ENCODE assay signal across 17 mouse cellular contexts in the genomic region with DNA sequence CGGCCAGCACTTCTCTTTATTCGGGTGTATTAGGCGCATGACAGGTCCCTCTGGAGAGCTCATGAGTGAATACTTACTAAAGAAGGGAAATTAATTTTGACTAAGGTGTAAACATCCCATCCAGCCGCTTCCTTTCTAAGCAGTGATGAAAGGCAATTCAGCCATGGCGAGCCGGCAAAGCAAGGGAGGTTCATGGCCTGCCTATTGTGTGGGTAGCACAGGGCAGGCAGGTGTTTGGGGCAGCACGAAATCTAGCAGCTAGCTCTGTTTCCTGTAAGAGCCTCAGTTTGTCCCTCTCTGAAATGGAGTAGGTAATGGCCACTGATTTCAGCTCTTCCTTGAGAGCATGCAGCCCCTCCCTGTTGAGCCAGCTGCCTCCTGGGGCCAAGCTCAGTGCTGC. TPM values are rescaled to one million over a fixed set of nuclear protein-coding genes. Genes with fewer than 3 reads are reported as not detected.
A peak's percentile ranks its signal among the peaks of the same experiment; 100 is the strongest.
DNase-seq lines count a peak whose midpoint lies in the region; ATAC-seq and TF ChIP-seq lines count a peak whose summit lies in the region.
"Had no signal": no experiment of that assay in that cellular context is flagged by ENCODE, and none has a peak within 500 bp of the region (broad histone marks: within the 10 kb centered on the region; RNA-seq: fewer than 3 reads in every experiment).

No protein-coding gene starts in this region.

- no peak for ATAC-seq in hindbrain, embryonic 13.5 days (ENCODE audit: low FRiP score)
- no peak for ATAC-seq in hindbrain, embryonic 16.5 days
- ATAC-seq in lung, embryonic 16.5 days (ENCODE audit: low read depth) = no peak
- no peak for ATAC-seq in embryonic facial prominence, embryonic 12.5 days (ENCODE audit: insufficient number of reproducible peaks, insufficient read depth, low FRiP score, low TSS enrichment)
- ATAC-seq: forebrain, embryonic 16.5 days; hindbrain, postnatal 0 days had no signal

- no peaks in the 10 kb centered on the region for H3K27me3 ChIP-seq in heart, adult 2 months (ENCODE audit: control insufficient read depth, insufficient read depth, low read length)
- no peaks in the 10 kb centered on the region for H3K27me3 ChIP-seq in hindbrain, embryonic 13.5 days
- 0 out of 2 replicates have a peak, but pooled peaks cover 2% of the 10 kb centered on the region for H3K27me3 ChIP-seq in hindbrain, embryonic 16.5 days (replicated peaks; ENCODE audit: control insufficient read depth, insufficient read depth, low read length)
- no peaks in the 10 kb centered on the region for H3K27me3 ChIP-seq in lung, embryonic 16.5 days (ENCODE audit: control insufficient read depth, insufficient read depth, low read depth, low read length)
- H3K27me3 ChIP-seq in embryonic facial prominence, embryonic 12.5 days = peaks cover 3% of the 10 kb centered on the region; the same call in 1 of the 2 replicates

- no peak overlapping the region for H3K4me2 ChIP-seq in hindbrain, embryonic 13.5 days
- no peak overlapping the region for H3K4me2 ChIP-seq in hindbrain, embryonic 16.5 days (ENCODE audit: low read length)
- H3K4me2 ChIP-seq in lung, embryonic 16.5 days (ENCODE audit: low read depth, low read length) = 0 out of 2 replicates have a peak overlapping the region, but pooled peaks have one; percentile 6
- H3K4me2 ChIP-seq in embryonic facial prominence, embryonic 12.5 days (replicated peaks) = no peak overlapping the region
- H3K4me2 ChIP-seq: limb, embryonic 12.5 days had no signal

- peaks cover 33% of the 10 kb centered on the region for H3K4me1 ChIP-seq in heart, adult 2 months (ENCODE audit: control insufficient read depth, insufficient read depth, low read length)
- peaks cover 39% of the 10 kb centered on the region for H3K4me1 ChIP-seq in hindbrain, embryonic 13.5 days (replicated peaks)
- H3K4me1 ChIP-seq in hindbrain, embryonic 16.5 days (ENCODE audit: control insufficient read depth, insufficient read depth, low read depth, low read length) = peaks cover 21% of the 10 kb centered on the region
- peaks cover 67% of the 10 kb centered on the region for H3K4me1 ChIP-seq in lung, embryonic 16.5 days (replicated peaks; ENCODE audit: control insufficient read depth, insufficient read depth, low read length)
- H3K4me1 ChIP-seq in embryonic facial prominence, embryonic 12.5 days = peaks cover 42% of the 10 kb centered on the region

- peak overlapping the region; percentile 18; the same call in 1 of the 2 replicates for H3K4me3 ChIP-seq in heart, adult 2 months
- H3K4me3 ChIP-seq in hindbrain, embryonic 13.5 days = no peak overlapping the region
- H3K4me3 ChIP-seq in hindbrain, embryonic 16.5 days (ENCODE audit: low read length) = no peak overlapping the region
- H3K4me3 ChIP-seq in lung, embryonic 16.5 days (ENCODE audit: low read length) = no peak overlapping the region
- H3K4me3 ChIP-seq in embryonic facial prominence, embryonic 12.5 days = no peak overlapping the region
- H3K4me3 ChIP-seq: limb, embryonic 12.5 days had no signal

- no peak for DNase-seq in heart, adult 2 months
- DNase-seq in heart, adult 8-10 months (ENCODE audit: low spot score) = no peak
- no peak for DNase-seq in lung, postnatal 25 days (ENCODE audit: low spot score)
- no peak for DNase-seq in right cerebral cortex, postnatal 36 days (ENCODE audit: low spot score in 2 of 2)
- DNase-seq: cerebellum, adult 18-20 months; gastrocnemius, postnatal 10 days; layer of hippocampus, postnatal 36 days had no signal

- 42% methylated on average over 7 of the region's 7 CpGs for WGBS in heart, adult 2 months
- WGBS in hindbrain, embryonic 13.5 days = 65% methylated on average over 7 of the region's 7 CpGs
- 59% methylated on average over 7 of the region's 7 CpGs for WGBS in hindbrain, embryonic 16.5 days
- WGBS in lung, embryonic 16.5 days = 48% methylated on average over 7 of the region's 7 CpGs
- 62% methylated on average over 7 of the region's 7 CpGs for WGBS in embryonic facial prominence, embryonic 12.5 days

- intact Hi-C loops in heart, adult 2 months (cut with DNase I) = no loop called here

- no peak overlapping the region for H3K9ac ChIP-seq in heart, adult 2 months (ENCODE audit: low read depth, low read length)
- no peak overlapping the region for H3K9ac ChIP-seq in hindbrain, embryonic 13.5 days
- H3K9ac ChIP-seq in hindbrain, embryonic 16.5 days (ENCODE audit: low read depth, low read length) = no peak overlapping the region
- H3K9ac ChIP-seq in lung, embryonic 16.5 days (ENCODE audit: low read length) = no peak overlapping the region
- no peak overlapping the region for H3K9ac ChIP-seq in embryonic facial prominence, embryonic 12.5 days
- H3K9ac ChIP-seq: limb, embryonic 12.5 days had no signal

- H3K36me3 ChIP-seq in heart, adult 2 months (ENCODE audit: control insufficient read depth, insufficient read depth, low read length) = no peaks in the 10 kb centered on the region
- H3K36me3 ChIP-seq in hindbrain, embryonic 13.5 days = no peaks in the 10 kb centered on the region
- no peaks in the 10 kb centered on the region for H3K36me3 ChIP-seq in hindbrain, embryonic 16.5 days (ENCODE audit: control insufficient read depth, insufficient read depth, low read length)
- peaks cover 4% of the 10 kb centered on the region for H3K36me3 ChIP-seq in lung, embryonic 16.5 days (ENCODE audit: control insufficient read depth, insufficient read depth, low read length)
- no peaks in the 10 kb centered on the region for H3K36me3 ChIP-seq in embryonic facial prominence, embryonic 12.5 days
- H3K36me3 ChIP-seq: limb, embryonic 12.5 days had no signal

- H3K79me2 ChIP-seq in heart, adult 2 months (replicated peaks; ENCODE audit: control insufficient read depth, insufficient read depth, low read length) = peaks cover 3% of the 10 kb centered on the region; the same call in 1 of the 2 replicates

- no peaks in the 10 kb centered on the region for H3K9me3 ChIP-seq in hindbrain, embryonic 13.5 days
- H3K9me3 ChIP-seq in hindbrain, embryonic 16.5 days (ENCODE audit: control insufficient read depth, low read length) = no peaks in the 10 kb centered on the region
- no peaks in the 10 kb centered on the region for H3K9me3 ChIP-seq in lung, embryonic 16.5 days (ENCODE audit: control insufficient read depth, low read length)
- no peaks in the 10 kb centered on the region for H3K9me3 ChIP-seq in embryonic facial prominence, embryonic 12.5 days
- H3K9me3 ChIP-seq: limb, embryonic 12.5 days had no signal

- H3K27ac ChIP-seq in heart, adult 2 months = peak overlapping the region; percentile 69
- H3K27ac ChIP-seq in hindbrain, embryonic 13.5 days = peak overlapping the region; percentile 42; the same call in 1 of the 2 replicates
- no peak overlapping the region for H3K27ac ChIP-seq in hindbrain, embryonic 16.5 days (ENCODE audit: low read depth, low read length)
- H3K27ac ChIP-seq in lung, embryonic 16.5 days (ENCODE audit: low read length) = peak overlapping the region; percentile 95
- peak overlapping the region; percentile 41; the same call in 1 of the 2 replicates for H3K27ac ChIP-seq in embryonic facial prominence, embryonic 12.5 days
- H3K27ac ChIP-seq: hindbrain, postnatal 0 days; limb, embryonic 12.5 days had no signal

- TF ChIP-seq POLR2A in heart, adult 2 months (IDR thresholded peaks at IDR 0.05; ENCODE audit: insufficient read depth, low read depth, low read length) = no peak

- TF ChIP-seq EP300 in heart, adult 2 months (IDR thresholded peaks at IDR 0.05; ENCODE audit: insufficient read depth, low read depth, low read length) = no peak

- TF ChIP-seq CTCF in heart, adult 2 months (IDR thresholded peaks at IDR 0.05) = no peak

RNA-seq across cellular contexts. Expression of gene Plxnd1, which starts 10.2 kb away (rescaled TPM):
- total RNA-seq in heart, adult 2 months (2021) = 10 to 100 TPM; 58.8 to 90.6 TPM
- 79.9 and 102 TPM in 2 replicates for polyA plus RNA-seq in heart, adult 2 months (2012; rRNA removed)
- 10 to 100 TPM; 43.8 to 75.7 (median 63.5) TPM for total RNA-seq in heart, adult 8-10 months (2022)
- polyA plus RNA-seq in hindbrain, embryonic 13.5 days (2015; fragmentation: Nextera tagmentation; extraction: Ambion mirVana) = 9.1 and 11.3 TPM in 2 replicates
- 8.5 and 10.5 TPM in 2 replicates for polyA plus RNA-seq in hindbrain, embryonic 16.5 days (2015; fragmentation: Nextera tagmentation; extraction: Ambion mirVana)
- 45.2 and 47.8 TPM in 2 replicates for polyA plus RNA-seq in lung, embryonic 16.5 days (2015; fragmentation: Nextera tagmentation; extraction: Ambion mirVana)
- 33.1 and 40.5 TPM in 2 replicates for polyA plus RNA-seq in embryonic facial prominence, embryonic 12.5 days (2016; fragmentation: Nextera tagmentation; extraction: Ambion mirVana)

RNA-seq across cellular contexts. Expression of gene H1foo, which starts 39.8 kb away (rescaled TPM):
- not detected for total RNA-seq in heart, adult 2 months (2021)
- not detected in 2 replicates for polyA plus RNA-seq in heart, adult 2 months (2012; rRNA removed)
- not detected for total RNA-seq in heart, adult 8-10 months (2022)
- polyA plus RNA-seq in hindbrain, embryonic 13.5 days (2015; fragmentation: Nextera tagmentation; extraction: Ambion mirVana) = not detected in 2 replicates
- not detected in 2 replicates for polyA plus RNA-seq in hindbrain, embryonic 16.5 days (2015; fragmentation: Nextera tagmentation; extraction: Ambion mirVana)
- polyA plus RNA-seq in lung, embryonic 16.5 days (2015; fragmentation: Nextera tagmentation; extraction: Ambion mirVana) = not detected in 2 replicates
- polyA plus RNA-seq in embryonic facial prominence, embryonic 12.5 days (2016; fragmentation: Nextera tagmentation; extraction: Ambion mirVana) = not detected in 2 replicates
- total RNA-seq: common myeloid progenitor, adult 5-6 weeks; gastrocnemius, postnatal 10 days; layer of hippocampus, postnatal 36 days had no signal
- polyA plus RNA-seq: forebrain, embryonic 16.5 days; hindbrain, postnatal 0 days; large intestine, adult 2 months; limb, embryonic 12.5 days; liver, embryonic 16.5 days had no signal

RNA-seq across cellular contexts. Expression of gene Rho, which starts 53.0 kb away (rescaled TPM):
- total RNA-seq in heart, adult 2 months (2021) = under 1 TPM in 1 of 2 experiments, not detected in 1; 0.23 TPM
- polyA plus RNA-seq in heart, adult 2 months (2012; rRNA removed) = 0.44 and 1.3 TPM in 2 replicates
- not detected for total RNA-seq in heart, adult 8-10 months (2022)
- polyA plus RNA-seq in hindbrain, embryonic 13.5 days (2015; fragmentation: Nextera tagmentation; extraction: Ambion mirVana) = 0.21 and 0.58 TPM in 2 replicates
- 0.35 and 0.50 TPM in 2 replicates for polyA plus RNA-seq in hindbrain, embryonic 16.5 days (2015; fragmentation: Nextera tagmentation; extraction: Ambion mirVana)
- 0.08 and 0.16 TPM in 2 replicates for polyA plus RNA-seq in lung, embryonic 16.5 days (2015; fragmentation: Nextera tagmentation; extraction: Ambion mirVana)
- polyA plus RNA-seq in embryonic facial prominence, embryonic 12.5 days (2016; fragmentation: Nextera tagmentation; extraction: Ambion mirVana) = 0.17 and 0.32 TPM in 2 replicates
- total RNA-seq: common myeloid progenitor, adult 5-6 weeks had no signal
- polyA plus RNA-seq: liver, embryonic 16.5 days had no signal
